Mouse (Mus musculus) left cerebral cortex, adult 18-20 months (tissue): ENCODE measurements around the gene Trp53rka. TPM values are rescaled to one million over a fixed set of nuclear protein-coding genes. Genes with fewer than 3 reads are reported as not detected.
"Not testable (repeated sequence)": the region's sequence is repeated elsewhere in the genome, so short reads cannot be mapped to it uniquely, and the experiment has no call there.

ENCODE experiments used
- DNase-seq, 2 experiments: peaks; one replicate each; pipeline ENCODE4 v3.0.0; 2021 to 2022; ENCODE audit warnings: low spot score in 2 of 2, mixed read lengths in 1 of 2
- long read RNA-seq, 2 experiments: library from polyadenylated mRNA; stranded (forward); transcript quantifications; one replicate each; pipeline ENCODE4 v2.0.0; 2021
- total RNA-seq, 2 experiments: library from RNA; stranded (reverse); gene quantifications; 2 replicates each; pipeline ENCODE4 v1.2.3; 2021

The Trp53rka gene
- 10 to 100 TPM; 22.9 to 23.4 TPM for total RNA-seq
- long read RNA-seq, experiment 1, transcript Trp53rka-201 (2 exons, 1,880 nt) = major isoform, 45 of 48 reads
- long read RNA-seq, experiment 1, partial matches to known transcripts = 0 of 48 reads
- long read RNA-seq, experiment 1, other reads (novel, unspliced or antisense) = 3 of 48 reads
- long read RNA-seq, experiment 2, transcript Trp53rka-201 (2 exons, 1,880 nt) = major isoform, 33 of 35 reads
- long read RNA-seq, experiment 2, partial matches to known transcripts = 0 of 35 reads
- long read RNA-seq, experiment 2, other reads (novel, unspliced or antisense) = 1 of 35 reads

GRCm38 (mm10) chr2:165492648-165493553 is at the start of gene Trp53rka:
Gene Trp53rka (minus strand): TSS chr2:165493324.
- peak; percentile 76 to 85 for DNase-seq

- DNase-seq = no peak
Observed at GRCm38 (mm10) chr2:165540975-165541374, 47.9 kb upstream of the Trp53rka start.

GRCm38 (mm10) chr2:165533789-165534188 is 40.7 kb upstream of the Trp53rka start:
- DNase-seq = no peak

GRCm38 (mm10) chr2:165529106-165529505 is 36.0 kb upstream of the Trp53rka start:
- peak; percentile 67 to 69 for DNase-seq

GRCm38 (mm10) chr2:165525609-165526008 is 32.5 kb upstream of the Trp53rka start:
- DNase-seq = peak in 1 of 2 experiments; percentile 19

- DNase-seq = no peak
Observed at GRCm38 (mm10) chr2:165515178-165515728, 22.1 kb upstream of the Trp53rka start.

- no peak for DNase-seq
Observed at GRCm38 (mm10) chr2:165512870-165513600, 19.9 kb upstream of the Trp53rka start.

GRCm38 (mm10) chr2:165512426-165512825 is 19.3 kb upstream of the Trp53rka start:
- DNase-seq = peak in 1 of 2 experiments; percentile 35

- DNase-seq = not testable (repeated sequence)
Observed at GRCm38 (mm10) chr2:165511530-165511929, 18.4 kb upstream of the Trp53rka start.

GRCm38 (mm10) chr2:165510914-165511458 is 17.9 kb upstream of the Trp53rka start:
- not testable (repeated sequence) for DNase-seq

- DNase-seq = peak in 1 of 2 experiments; percentile 57
Observed at GRCm38 (mm10) chr2:165510466-165510865, 17.3 kb upstream of the Trp53rka start.

- DNase-seq = no peak
Observed at GRCm38 (mm10) chr2:165509686-165510085, 16.6 kb upstream of the Trp53rka start.

GRCm38 (mm10) chr2:165503259-165504203 is 10.4 kb upstream of the Trp53rka start, which contains the start of gene Slc2a10:
Gene Slc2a10 (plus strand): TSS chr2:165503787.
- DNase-seq = no peak

- no peak for DNase-seq
Observed at GRCm38 (mm10) chr2:165498816-165499215, 5.7 kb upstream of the Trp53rka start.

GRCm38 (mm10) chr2:165497706-165498275 is 4.7 kb upstream of the Trp53rka start:
- no peak for DNase-seq

GRCm38 (mm10) chr2:165496251-165496650 is 3.1 kb upstream of the Trp53rka start:
- peak; percentile 70 to 73 for DNase-seq

GRCm38 (mm10) chr2:165494495-165494894 is 1.4 kb upstream of the Trp53rka start:
- DNase-seq = no peak

GRCm38 (mm10) chr2:165493587-165494210 is 575 bp upstream of the Trp53rka start:
- peak; percentile 21 to 27 for DNase-seq
